Mouse (Mus musculus): Measurements from ENCODE around the gene Prl8a9.

The Prl8a9 gene

GRCm38 (mm10) chr13:27564506-27564905 lies at the start of gene Prl8a9:
TSS of gene Prl8a9 (minus strand) at chr13:27564606.
- no peak for DNase-seq (ENCODE audit: low spot score)

- DNase-seq (ENCODE audit: low spot score): no peak
Measured at GRCm38 (mm10) chr13:27610482-27610881, 46.1 kb upstream of the Prl8a9 start, which contains the start of gene Prl7b1. TSS of gene Prl7b1 (minus strand) at chr13:27610582.

- no peak for DNase-seq (ENCODE audit: low spot score)
Measured at GRCm38 (mm10) chr13:27582071-27582470, 17.7 kb upstream of the Prl8a9 start, which contains the start of gene Prl8a1. TSS of gene Prl8a1 (minus strand) at chr13:27582171.

DNA sequence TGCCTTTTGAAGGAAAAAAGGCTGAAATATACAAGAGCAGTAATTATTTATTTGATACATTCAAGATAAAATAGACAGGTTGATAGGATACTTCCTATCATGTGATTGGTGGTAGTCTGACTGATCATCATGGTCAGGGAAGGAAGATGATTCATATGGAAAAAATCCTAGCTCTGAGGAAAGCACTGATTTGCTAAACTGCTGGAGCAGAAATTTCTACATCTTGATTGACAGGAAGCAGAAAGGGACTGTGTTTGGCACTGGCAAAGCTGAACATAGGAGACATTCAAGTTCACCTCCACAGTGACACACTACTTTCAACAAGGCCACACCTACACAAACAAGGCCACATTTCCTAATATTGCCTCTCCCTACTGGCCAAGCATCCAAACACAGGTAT lies 11.1 kb downstream of the Prl8a9 start:
- DNase-seq (ENCODE audit: low spot score): no peak

DNA sequence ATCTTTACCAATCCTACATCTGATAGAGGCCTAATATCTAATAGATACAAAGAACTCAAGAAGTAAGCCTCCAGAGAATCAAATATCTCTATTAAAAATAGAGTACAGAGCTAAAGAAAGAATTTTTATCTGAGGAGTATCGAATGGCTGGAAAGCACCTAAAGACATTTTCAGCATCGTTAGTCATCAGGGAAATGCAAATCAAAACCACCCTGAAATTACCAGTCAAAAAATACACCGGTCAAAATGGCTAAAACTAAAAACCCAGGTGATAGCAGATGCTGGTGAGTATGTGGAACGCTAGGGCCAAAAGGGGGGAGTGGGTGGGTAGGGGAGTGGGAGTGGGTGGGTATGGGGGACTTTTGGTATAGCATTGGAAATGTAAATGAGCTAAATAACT lies 41.2 kb downstream of the Prl8a9 start:
- DNase-seq (ENCODE audit: low spot score): no peak

DNA sequence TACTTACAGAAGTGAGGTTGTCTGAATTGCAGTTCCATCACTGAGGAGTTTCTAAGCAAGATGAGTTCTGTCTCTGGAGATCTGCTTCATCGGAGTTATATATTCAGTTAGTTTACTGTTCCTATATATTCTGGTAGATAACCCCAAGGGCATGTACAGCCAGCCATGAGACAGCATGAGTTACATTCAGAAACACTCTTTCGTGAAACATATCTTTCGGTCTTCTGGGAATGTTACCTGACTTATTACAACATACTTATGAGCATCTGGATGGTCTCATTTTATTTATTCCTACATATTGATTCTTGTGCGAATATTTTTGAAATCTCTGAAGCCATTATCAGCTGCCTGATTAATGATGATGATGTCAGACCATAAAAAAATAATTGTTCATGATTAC lies 51.3 kb downstream of the Prl8a9 start, which contains the start of gene Prl8a8:
Gene Prl8a8, minus strand, starts transcription at position 101 of the 400 bp plus-strand sequence.
- no peak for DNase-seq (ENCODE audit: low spot score)
